Mouse (Mus musculus): ENCODE measurements around the gene Cfap54. TPM values are rescaled to one million over a fixed set of nuclear protein-coding genes. Genes with fewer than 3 reads are reported as not detected.

The Cfap54 gene
- polyA plus RNA-seq, 1 experiment from 2014 or later, result 0.07 TPM

GRCm38 (mm10) chr10:93063576-93063975, 17.8 kb downstream of the Cfap54 start:
- H3K27me3 ChIP-seq (ENCODE audit: control insufficient read depth, insufficient read depth, low read length), result no peaks in the 10 kb centered on the region
- H3K4me1 ChIP-seq (ENCODE audit: control insufficient read depth, insufficient read depth, low read length), result no peaks in the 10 kb centered on the region
- ATAC-seq (ENCODE audit: insufficient number of reproducible peaks, low FRiP score, low TSS enrichment, low read depth) (no peak), DNase-seq (ENCODE audit: low spot score) (no peak)
- no peak overlapping the region for H3K4me2 ChIP-seq (ENCODE audit: low read depth, severe bottlenecking)
- H3K27ac ChIP-seq (replicated peaks; ENCODE audit: low read depth, low read length), result no peak overlapping the region
- no peaks in the 10 kb centered on the region for H3K36me3 ChIP-seq (ENCODE audit: control insufficient read depth, insufficient read depth, low read length)
- no peaks in the 10 kb centered on the region for H3K9me3 ChIP-seq (ENCODE audit: control insufficient read depth, low read length)
- no peak overlapping the region for H3K9ac ChIP-seq (ENCODE audit: low read length)
- no peak overlapping the region for H3K4me3 ChIP-seq (ENCODE audit: low read depth, low read length)
- 43% methylated on average over 3 of the region's 3 CpGs for WGBS

GRCm38 (mm10) chr10:93062395-93062794, 19.0 kb downstream of the Cfap54 start:
- ATAC-seq (ENCODE audit: insufficient number of reproducible peaks, low FRiP score, low TSS enrichment, low read depth), result no peak
- 83% methylated on average over 4 of the region's 4 CpGs for WGBS
- H3K4me3 ChIP-seq (ENCODE audit: low read depth, low read length), result no peak overlapping the region
- no peak overlapping the region for H3K27ac ChIP-seq (replicated peaks; ENCODE audit: low read depth, low read length)
- no peaks in the 10 kb centered on the region for H3K4me1 ChIP-seq (ENCODE audit: control insufficient read depth, insufficient read depth, low read length)
- no peak overlapping the region for H3K4me2 ChIP-seq (ENCODE audit: low read depth, severe bottlenecking)
- H3K27me3 ChIP-seq (ENCODE audit: control insufficient read depth, insufficient read depth, low read length), result no peaks in the 10 kb centered on the region
- H3K9ac ChIP-seq (ENCODE audit: low read length), result no peak overlapping the region
- H3K36me3 ChIP-seq (ENCODE audit: control insufficient read depth, insufficient read depth, low read length), result no peaks in the 10 kb centered on the region
- DNase-seq (ENCODE audit: low spot score), result no peak
- no peaks in the 10 kb centered on the region for H3K9me3 ChIP-seq (ENCODE audit: control insufficient read depth, low read length)

GRCm38 (mm10) chr10:93053867-93054266, 27.6 kb downstream of the Cfap54 start:
- H3K9me3 ChIP-seq (ENCODE audit: control insufficient read depth, low read length), result no peaks in the 10 kb centered on the region
- H3K4me3 ChIP-seq (ENCODE audit: low read depth, low read length), result no peak overlapping the region
- H3K4me2 ChIP-seq (ENCODE audit: low read depth, severe bottlenecking), result no peak overlapping the region
- no peak overlapping the region for H3K9ac ChIP-seq (ENCODE audit: low read length)
- ATAC-seq (ENCODE audit: insufficient number of reproducible peaks, low FRiP score, low TSS enrichment, low read depth) (no peak), DNase-seq (ENCODE audit: low spot score) (no peak)
- no peaks in the 10 kb centered on the region for H3K4me1 ChIP-seq (ENCODE audit: control insufficient read depth, insufficient read depth, low read length)
- no peaks in the 10 kb centered on the region for H3K27me3 ChIP-seq (ENCODE audit: control insufficient read depth, insufficient read depth, low read length)
- no peaks in the 10 kb centered on the region for H3K36me3 ChIP-seq (ENCODE audit: control insufficient read depth, insufficient read depth, low read length)
- H3K27ac ChIP-seq (replicated peaks; ENCODE audit: low read depth, low read length), result no peak overlapping the region
- 84% methylated on average over 6 of the region's 6 CpGs for WGBS

- 85% methylated on average over 4 of the region's 4 CpGs for WGBS
- ATAC-seq (ENCODE audit: insufficient number of reproducible peaks, low FRiP score, low TSS enrichment, low read depth) (no peak), DNase-seq (ENCODE audit: low spot score) (no peak)
- Histone ChIP-seq H3K4me3 (ENCODE audit: low read depth, low read length) (no peak overlapping the region), H3K27me3 (ENCODE audit: control insufficient read depth, insufficient read depth, low read length) (no peaks in the 10 kb centered on the region), H3K4me1 (ENCODE audit: control insufficient read depth, insufficient read depth, low read length) (no peaks in the 10 kb centered on the region), H3K27ac (replicated peaks; ENCODE audit: low read depth, low read length) (no peak overlapping the region), H3K9ac (ENCODE audit: low read length) (no peak overlapping the region), H3K4me2 (ENCODE audit: low read depth, severe bottlenecking) (no peak overlapping the region), H3K9me3 (ENCODE audit: control insufficient read depth, low read length) (no peaks in the 10 kb centered on the region), H3K36me3 (ENCODE audit: control insufficient read depth, insufficient read depth, low read length) (no peaks in the 10 kb centered on the region)
Measured at GRCm38 (mm10) chr10:93053315-93053714, 28.1 kb downstream of the Cfap54 start.

GRCm38 (mm10) chr10:93051016-93051726, 30.2 kb downstream of the Cfap54 start:
- H3K27me3 ChIP-seq (ENCODE audit: control insufficient read depth, insufficient read depth, low read length), result no peaks in the 10 kb centered on the region
- H3K9ac ChIP-seq (ENCODE audit: low read length), result no peak overlapping the region
- no peak overlapping the region for H3K4me2 ChIP-seq (ENCODE audit: low read depth, severe bottlenecking)
- no peak overlapping the region for H3K27ac ChIP-seq (replicated peaks; ENCODE audit: low read depth, low read length)
- no peaks in the 10 kb centered on the region for H3K36me3 ChIP-seq (ENCODE audit: control insufficient read depth, insufficient read depth, low read length)
- no peaks in the 10 kb centered on the region for H3K4me1 ChIP-seq (ENCODE audit: control insufficient read depth, insufficient read depth, low read length)
- no peaks in the 10 kb centered on the region for H3K9me3 ChIP-seq (ENCODE audit: control insufficient read depth, low read length)
- peak; percentile 90 for DNase-seq (ENCODE audit: low spot score)
- 38% methylated on average over 13 of the region's 13 CpGs for WGBS
- no peak overlapping the region for H3K4me3 ChIP-seq (ENCODE audit: low read depth, low read length)
- ATAC-seq (ENCODE audit: insufficient number of reproducible peaks, low FRiP score, low TSS enrichment, low read depth), result no peak; the same call in 1 of the 2 replicates

- no peak overlapping the region for H3K4me2 ChIP-seq (ENCODE audit: low read depth, severe bottlenecking)
- H3K9me3 ChIP-seq (ENCODE audit: control insufficient read depth, low read length), result no peaks in the 10 kb centered on the region
- 66% methylated on average over 3 of the region's 3 CpGs for WGBS
- H3K27me3 ChIP-seq (ENCODE audit: control insufficient read depth, insufficient read depth, low read length), result no peaks in the 10 kb centered on the region
- ATAC-seq (ENCODE audit: insufficient number of reproducible peaks, low FRiP score, low TSS enrichment, low read depth) (no peak), DNase-seq (ENCODE audit: low spot score) (no peak)
- H3K4me1 ChIP-seq (ENCODE audit: control insufficient read depth, insufficient read depth, low read length), result no peaks in the 10 kb centered on the region
- H3K4me3 ChIP-seq (ENCODE audit: low read depth, low read length), result no peak overlapping the region
- no peaks in the 10 kb centered on the region for H3K36me3 ChIP-seq (ENCODE audit: control insufficient read depth, insufficient read depth, low read length)
- no peak overlapping the region for H3K9ac ChIP-seq (ENCODE audit: low read length)
- H3K27ac ChIP-seq (replicated peaks; ENCODE audit: low read depth, low read length), result no peak overlapping the region
Measured at GRCm38 (mm10) chr10:93050571-93050970, 30.8 kb downstream of the Cfap54 start.

- H3K9me3 ChIP-seq (ENCODE audit: control insufficient read depth, low read length), result no peaks in the 10 kb centered on the region
- no peak for DNase-seq (ENCODE audit: low spot score)
- no peak for ATAC-seq (ENCODE audit: insufficient number of reproducible peaks, low FRiP score, low TSS enrichment, low read depth)
- H3K4me1 ChIP-seq (ENCODE audit: control insufficient read depth, insufficient read depth, low read length), result no peaks in the 10 kb centered on the region
- 93% methylated on average over 10 of the region's 10 CpGs for WGBS
- H3K36me3 ChIP-seq (ENCODE audit: control insufficient read depth, insufficient read depth, low read length), result no peaks in the 10 kb centered on the region
- H3K9ac ChIP-seq (ENCODE audit: low read length), result no peak overlapping the region
- no peak overlapping the region for H3K27ac ChIP-seq (replicated peaks; ENCODE audit: low read depth, low read length)
- no peak overlapping the region for H3K4me2 ChIP-seq (ENCODE audit: low read depth, severe bottlenecking)
- H3K27me3 ChIP-seq (ENCODE audit: control insufficient read depth, insufficient read depth, low read length), result no peaks in the 10 kb centered on the region
- no peak overlapping the region for H3K4me3 ChIP-seq (ENCODE audit: low read depth, low read length)
Measured at GRCm38 (mm10) chr10:93043195-93043594, 38.2 kb downstream of the Cfap54 start.

GRCm38 (mm10) chr10:93041850-93042249, 39.6 kb downstream of the Cfap54 start:
- H3K9ac ChIP-seq (ENCODE audit: low read length), result no peak overlapping the region
- H3K27me3 ChIP-seq (ENCODE audit: control insufficient read depth, insufficient read depth, low read length), result no peaks in the 10 kb centered on the region
- DNase-seq (ENCODE audit: low spot score) (no peak), ATAC-seq (ENCODE audit: insufficient number of reproducible peaks, low FRiP score, low TSS enrichment, low read depth) (no peak)
- WGBS, result 88% methylated on average over 3 of the region's 3 CpGs
- H3K4me3 ChIP-seq (ENCODE audit: low read depth, low read length), result no peak overlapping the region
- no peaks in the 10 kb centered on the region for H3K9me3 ChIP-seq (ENCODE audit: control insufficient read depth, low read length)
- H3K4me1 ChIP-seq (ENCODE audit: control insufficient read depth, insufficient read depth, low read length), result no peaks in the 10 kb centered on the region
- no peak overlapping the region for H3K4me2 ChIP-seq (ENCODE audit: low read depth, severe bottlenecking)
- H3K27ac ChIP-seq (replicated peaks; ENCODE audit: low read depth, low read length), result no peak overlapping the region
- H3K36me3 ChIP-seq (ENCODE audit: control insufficient read depth, insufficient read depth, low read length), result no peaks in the 10 kb centered on the region

GRCm38 (mm10) chr10:93041392-93041791, 40.0 kb downstream of the Cfap54 start:
- Histone ChIP-seq H3K4me2 (ENCODE audit: low read depth, severe bottlenecking) (no peak overlapping the region), H3K9ac (ENCODE audit: low read length) (no peak overlapping the region), H3K9me3 (ENCODE audit: control insufficient read depth, low read length) (no peaks in the 10 kb centered on the region), H3K36me3 (ENCODE audit: control insufficient read depth, insufficient read depth, low read length) (no peaks in the 10 kb centered on the region), H3K27ac (replicated peaks; ENCODE audit: low read depth, low read length) (no peak overlapping the region), H3K4me3 (ENCODE audit: low read depth, low read length) (no peak overlapping the region), H3K4me1 (ENCODE audit: control insufficient read depth, insufficient read depth, low read length) (no peaks in the 10 kb centered on the region), H3K27me3 (ENCODE audit: control insufficient read depth, insufficient read depth, low read length) (no peaks in the 10 kb centered on the region)
- ATAC-seq (ENCODE audit: insufficient number of reproducible peaks, low FRiP score, low TSS enrichment, low read depth), result no peak
- no peak for DNase-seq (ENCODE audit: low spot score)
- 81% methylated on average over 4 of the region's 4 CpGs for WGBS

Data from limb, embryonic 11.5 days (tissue).